Mouse (Mus musculus) thymus, adult 2 months (tissue): Measurements from ENCODE around the gene Dlx2.

Experiments used
- CTCF ChIP-seq: fragments of 200-500 bp; IDR thresholded peaks from 2 replicates; pipeline ENCODE4 v1.5.1; 2012; ENCODE audit warnings: mild to moderate bottlenecking, control low read depth, low read length, moderate library complexity, borderline replicate concordance; ENCODE audit not compliant: control insufficient read depth, poor library complexity, insufficient read depth; ENCODE audit errors: extremely low read depth
- POLR2A ChIP-seq: fragments of 200-500 bp; IDR thresholded peaks from 2 replicates; pipeline ENCODE4 v1.6.1; 2012; ENCODE audit warnings: mild to moderate bottlenecking, low read length, control low read depth, moderate library complexity; ENCODE audit not compliant: control insufficient read depth, poor library complexity, insufficient read depth; ENCODE audit errors: extremely low read depth

GRCm38 (mm10) chr2:71540611-71541417 lies 5.7 kb downstream of the Dlx2 start:
- no peak for TF ChIP-seq POLR2A
- TF ChIP-seq CTCF = no peak
